Mouse (Mus musculus) left cerebral cortex, adult 18-20 months (tissue): ENCODE data around the gene Inafm1. TPM values are rescaled to one million over a fixed set of nuclear protein-coding genes. Genes with fewer than 3 reads are reported as not detected.
"Not testable (repeated sequence)": the region's sequence is repeated elsewhere in the genome, so short reads cannot be mapped to it uniquely, and the experiment has no call there.

Experiments used
- DNase-seq, 2 experiments: peaks; one replicate each; pipeline ENCODE4 v3.0.0; 2021 to 2022; ENCODE audit warnings: low spot score in 2 of 2, mixed read lengths in 1 of 2
- long read RNA-seq, 2 experiments: library from polyadenylated mRNA; stranded (forward); transcript quantifications; one replicate each; pipeline ENCODE4 v2.0.0; 2021
- total RNA-seq, 2 experiments: library from RNA; stranded (reverse); gene quantifications; 2 replicates each; pipeline ENCODE4 v1.2.3; 2021

Gene Inafm1
- total RNA-seq, result 10 to 100 TPM; 38.0 to 39.7 TPM
- long read RNA-seq, experiment 1, transcript Inafm1-201 (1 exons, 1,605 nt), result major isoform, 48 of 48 reads
- long read RNA-seq, experiment 1, partial matches to known transcripts, result 0 of 48 reads
- long read RNA-seq, experiment 1, other reads (novel, unspliced or antisense), result 0 of 48 reads
- long read RNA-seq, experiment 2, transcript Inafm1-201 (1 exons, 1,605 nt), result major isoform, 58 of 58 reads
- long read RNA-seq, experiment 2, partial matches to known transcripts, result 0 of 58 reads
- long read RNA-seq, experiment 2, other reads (novel, unspliced or antisense), result 0 of 58 reads

DNA sequence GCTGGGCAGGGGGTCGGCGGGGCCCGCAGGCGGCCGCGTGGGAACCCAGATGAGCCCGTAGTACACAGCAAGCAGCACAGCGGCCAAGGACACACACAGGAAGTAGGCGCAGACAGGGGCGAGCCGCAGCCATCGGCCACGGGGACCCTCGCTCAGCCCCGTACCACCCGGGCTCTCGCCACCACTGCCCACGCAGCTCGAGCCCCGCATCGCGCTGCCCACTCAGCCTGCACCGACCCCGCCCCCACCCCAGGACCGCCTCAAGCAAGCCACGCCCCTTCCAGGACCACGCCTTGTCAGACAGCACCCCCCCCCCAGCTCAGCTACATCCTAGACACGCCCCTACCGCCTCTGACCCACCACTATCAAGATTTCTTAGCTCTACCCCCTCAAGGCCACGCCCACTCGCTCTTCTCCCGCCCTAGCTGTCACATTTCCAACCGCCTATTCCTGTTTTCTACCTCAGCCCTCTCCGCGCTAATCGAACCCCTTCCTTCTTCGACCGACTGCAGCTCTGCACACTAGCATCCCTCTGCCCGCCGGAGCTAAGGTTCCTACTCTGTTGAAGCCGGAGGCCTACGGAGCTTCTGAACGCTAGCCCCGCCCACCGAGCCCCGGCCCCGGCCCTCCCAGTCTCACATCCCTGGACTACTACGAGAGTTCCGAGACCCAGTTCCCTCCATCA is at the start of gene Inafm1:
Gene Inafm1 (minus strand): TSS at position 537 of the 685 bp plus-strand sequence.
- DNase-seq, result peak; percentile 71 to 82

GRCm38 (mm10) chr7:16320479-16320878 is 47.1 kb upstream of the Inafm1 start:
- no peak for DNase-seq

DNA sequence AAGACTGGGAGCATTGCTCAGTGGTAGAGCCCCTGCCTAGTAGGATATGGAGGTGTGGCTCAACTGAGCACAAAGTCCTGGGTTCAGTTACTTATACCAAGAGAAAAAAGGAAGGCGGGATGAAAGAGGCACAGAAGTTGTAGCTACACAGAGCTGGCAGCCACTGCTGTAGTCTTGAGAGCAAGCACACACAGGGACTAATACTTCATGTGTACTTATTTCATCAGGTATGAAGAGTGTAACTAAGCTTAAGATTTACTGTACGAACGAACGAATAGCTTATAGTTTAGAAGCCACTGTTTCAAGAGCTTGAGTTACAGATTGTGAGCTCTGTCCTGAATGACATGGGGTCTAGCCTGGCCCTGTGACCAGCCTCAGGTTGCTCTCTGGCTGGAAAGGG is 45.8 kb upstream of the Inafm1 start:
- no peak for DNase-seq

DNA sequence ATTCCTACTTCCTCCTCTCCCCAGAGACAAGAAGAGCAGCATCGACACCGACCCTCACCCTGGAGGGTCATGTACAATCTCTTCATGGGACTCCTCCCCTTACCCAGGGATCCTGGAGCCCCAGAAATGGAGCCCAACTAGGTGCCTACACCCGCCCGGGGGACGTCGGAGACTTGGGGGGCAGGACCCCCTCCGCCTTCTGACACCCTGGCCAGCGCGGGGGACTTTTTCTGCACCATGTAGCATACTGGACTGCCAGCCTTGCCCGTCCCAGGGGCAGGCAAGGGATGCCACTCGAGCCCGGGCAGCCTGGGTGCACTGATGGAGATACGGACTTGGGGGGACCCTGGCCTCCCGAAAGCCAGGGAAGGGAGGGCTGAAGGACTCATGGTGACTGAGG is 43.7 kb upstream of the Inafm1 start:
- no peak for DNase-seq

GRCm38 (mm10) chr7:16315222-16315759 is 41.9 kb upstream of the Inafm1 start:
- no peak for DNase-seq

- DNase-seq, result no peak
Observed at GRCm38 (mm10) chr7:16314221-16314775, 40.9 kb upstream of the Inafm1 start.

DNA sequence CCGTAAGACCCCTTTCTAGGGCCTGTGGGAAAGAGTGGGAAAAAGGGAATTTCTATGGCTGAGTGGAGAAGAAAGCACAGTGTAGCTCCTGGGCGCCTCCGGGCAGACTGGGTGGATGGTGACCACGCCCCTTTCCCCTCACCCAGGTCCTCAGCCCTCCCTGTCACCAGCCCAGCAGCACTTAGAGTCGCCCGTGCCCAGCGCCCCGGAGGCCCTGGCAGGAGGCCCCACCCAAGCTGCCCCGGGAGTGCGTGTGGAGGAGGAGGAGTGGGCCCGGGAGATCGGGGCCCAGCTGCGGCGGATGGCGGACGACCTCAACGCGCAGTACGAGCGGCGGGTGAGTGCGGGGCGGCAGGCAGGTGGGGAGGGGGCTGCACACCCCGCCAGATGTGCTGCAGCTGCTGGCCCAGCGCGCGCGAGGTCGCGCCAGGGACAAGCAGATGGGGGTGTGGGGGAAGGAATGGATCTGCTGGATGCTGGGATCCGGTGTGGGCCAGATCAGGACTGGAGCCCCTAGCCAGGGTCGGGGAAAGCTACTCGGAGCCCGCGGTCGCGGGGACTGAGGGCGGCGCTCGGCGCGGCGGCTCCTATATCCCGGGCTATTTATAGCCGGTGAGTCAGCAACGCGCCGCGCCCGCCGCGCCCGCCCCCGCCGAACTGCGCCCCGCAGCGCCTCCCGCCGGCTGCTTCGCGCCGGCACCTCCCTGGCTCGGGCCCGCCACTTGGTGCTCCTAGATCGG is 40.2 kb upstream of the Inafm1 start:
- DNase-seq, result peak; percentile 80 to 87

DNA sequence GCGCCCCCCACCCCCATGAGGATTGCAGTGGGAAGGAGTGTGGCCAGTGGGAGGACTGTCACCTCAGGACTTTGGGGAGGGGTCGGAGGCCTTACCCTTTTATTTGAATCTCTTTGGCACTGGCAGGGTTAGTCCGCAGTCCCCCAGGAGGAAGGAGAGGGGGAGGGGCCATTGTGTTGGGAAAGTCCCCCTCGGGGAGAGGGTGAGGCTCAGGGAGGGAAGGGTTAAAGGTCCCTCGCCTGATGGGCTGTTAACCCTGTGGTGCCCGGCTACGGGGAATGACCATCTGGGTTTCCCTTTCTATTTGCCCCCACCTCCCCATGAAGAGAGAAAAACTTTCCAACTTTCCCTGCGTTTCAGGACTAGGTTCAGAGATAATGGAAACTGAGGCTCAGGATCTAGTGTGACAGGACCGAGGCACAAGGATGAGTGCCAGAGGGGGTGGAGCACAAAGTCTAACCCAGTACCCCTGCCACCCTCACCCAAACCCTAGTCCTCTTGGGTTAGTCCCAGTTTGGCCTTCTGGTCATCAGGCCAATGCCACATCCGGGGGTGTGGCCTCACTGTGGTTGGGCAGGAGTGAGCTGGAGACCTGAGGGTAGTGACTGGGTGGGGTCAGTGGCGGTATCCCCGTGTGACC is 39.4 kb upstream of the Inafm1 start:
- no peak for DNase-seq

GRCm38 (mm10) chr7:16312011-16312671 is 38.7 kb upstream of the Inafm1 start:
- DNase-seq, result no peak

DNA sequence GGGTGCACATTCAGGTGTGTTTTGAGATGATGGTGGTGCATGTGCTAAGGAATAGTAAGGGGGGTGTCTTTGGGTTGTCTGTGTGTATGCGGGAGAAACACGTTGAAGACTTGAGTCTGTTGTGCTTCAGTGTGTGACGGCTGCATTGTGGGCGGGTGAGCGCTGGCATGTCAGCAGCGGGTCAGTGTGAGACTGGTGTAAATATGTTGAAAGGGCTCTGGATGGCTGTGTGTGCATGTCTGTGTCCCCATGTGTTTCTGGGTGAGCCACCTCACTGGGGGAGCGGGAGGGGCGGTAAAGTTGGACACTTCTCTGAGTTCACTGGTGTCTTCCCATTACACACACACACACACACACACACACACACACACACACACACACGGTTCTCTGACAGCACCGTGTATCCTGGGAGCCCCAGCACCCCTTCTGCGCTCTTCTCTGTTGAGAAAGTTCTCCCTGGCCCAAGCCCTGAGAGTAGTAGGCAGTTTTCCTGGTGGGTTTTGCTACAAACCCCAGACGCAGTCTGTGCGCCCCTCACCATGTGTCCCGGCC is 38.1 kb upstream of the Inafm1 start:
- DNase-seq, result no peak

- DNase-seq, result peak; percentile 50 to 71
Observed at GRCm38 (mm10) chr7:16310521-16311452, 37.4 kb upstream of the Inafm1 start.

GRCm38 (mm10) chr7:16310020-16310520 is 36.7 kb upstream of the Inafm1 start:
- DNase-seq, result peak; percentile 75 to 76

DNA sequence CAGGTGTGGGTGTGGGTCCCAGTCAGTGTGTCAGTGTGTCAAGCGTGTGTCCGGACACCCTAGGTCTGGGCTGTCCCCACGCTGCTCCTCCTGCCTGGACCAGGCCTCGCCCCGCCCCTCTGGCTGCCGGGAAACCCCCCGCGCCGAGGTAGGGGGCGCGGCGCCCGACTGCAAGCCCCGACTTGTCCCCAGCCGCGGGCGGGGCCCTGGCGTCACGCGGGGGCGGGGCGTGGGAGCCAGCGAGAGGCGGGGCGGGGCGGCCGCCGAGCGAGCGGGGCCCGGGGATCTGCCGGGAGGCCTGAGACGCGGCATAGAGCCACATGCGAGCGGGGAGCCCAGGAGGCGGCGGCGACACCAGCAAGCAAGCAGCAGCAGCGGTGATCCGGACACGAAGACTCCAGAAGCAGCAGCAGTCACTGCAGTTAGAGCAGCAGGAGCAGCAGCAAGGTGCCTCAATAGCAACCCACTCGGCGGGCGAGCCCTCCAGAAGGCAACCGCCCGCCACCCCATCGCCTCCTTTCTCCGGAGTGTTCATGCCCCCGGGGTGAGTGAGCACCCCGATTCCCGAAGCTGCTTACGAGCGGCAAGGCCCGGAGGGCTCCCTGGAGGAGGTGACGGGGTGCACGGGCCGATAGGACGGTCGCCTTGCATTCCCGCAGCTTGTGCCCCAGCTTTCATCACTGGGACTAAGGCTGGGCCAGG is 36.1 kb upstream of the Inafm1 start:
- DNase-seq, result peak; percentile 76 to 86

GRCm38 (mm10) chr7:16308555-16309317 is 35.3 kb upstream of the Inafm1 start:
- no peak for DNase-seq

DNA sequence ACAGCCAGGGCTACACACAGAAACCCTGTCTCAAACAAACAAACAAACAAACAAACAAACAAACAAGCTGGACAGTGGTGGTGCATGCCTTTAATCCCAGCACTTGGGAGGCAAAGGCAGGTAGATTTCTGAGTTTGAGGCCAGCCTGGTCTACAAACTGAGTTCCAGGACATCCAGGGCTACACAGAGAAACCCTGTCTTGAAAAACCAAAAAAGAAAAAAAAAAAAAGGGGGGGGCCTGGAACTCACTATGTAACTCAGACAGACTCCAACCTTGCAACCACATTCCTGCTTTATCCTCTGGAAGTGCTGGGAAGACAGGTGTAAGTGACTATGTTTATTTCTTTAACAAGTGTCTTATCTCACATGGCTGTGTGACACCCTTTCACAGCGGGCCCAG is 34.7 kb upstream of the Inafm1 start, which contains the start of gene Bbc3:
Gene Bbc3 (plus strand): TSS at position 301 of the 400 bp plus-strand sequence.
- not testable (repeated sequence) for DNase-seq

GRCm38 (mm10) chr7:16307141-16307540 is 33.7 kb upstream of the Inafm1 start:
- not testable (repeated sequence) for DNase-seq

DNA sequence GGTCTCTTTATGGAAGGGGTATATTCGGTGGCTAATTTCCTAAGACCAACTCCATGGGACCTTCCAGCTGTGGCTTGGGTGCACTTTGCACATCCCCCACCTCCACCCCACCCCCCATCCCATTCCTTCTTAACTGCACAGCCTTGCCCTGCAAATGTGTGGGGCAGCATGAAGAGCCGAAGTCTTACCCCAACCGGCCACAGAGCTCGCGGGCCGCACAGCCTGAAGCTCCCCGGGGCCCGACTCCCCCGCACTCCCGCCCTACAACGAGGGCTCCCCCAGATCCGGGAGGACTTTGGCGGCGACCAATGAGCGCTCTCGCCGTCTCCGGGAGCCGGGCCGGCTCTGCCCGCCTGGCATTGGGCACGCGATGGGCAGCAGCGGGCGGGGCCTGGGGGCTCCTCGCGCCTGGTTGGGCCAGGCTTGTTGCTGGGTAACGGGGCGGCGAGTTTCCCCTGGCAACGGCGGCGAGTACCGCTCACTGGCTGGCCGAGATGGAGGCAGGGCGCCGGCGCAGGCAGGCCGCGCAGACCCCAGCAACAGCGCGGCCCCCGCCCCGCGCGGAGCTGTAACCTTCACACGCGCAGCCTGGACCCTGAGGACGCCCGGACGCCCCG is 26.1 kb upstream of the Inafm1 start:
- peak; percentile 95 to 98 for DNase-seq
